Mouse (Mus musculus) testis, adult 2 months (tissue): ENCODE results near the gene Psmd5. TPM values are rescaled to one million over a fixed set of nuclear protein-coding genes. Genes with fewer than 3 reads are reported as not detected.

Experiments used
- H3K27ac ChIP-seq: fragments of 200-500 bp; 2 replicates; pipeline ENCODE4 v1.5.1; 2012; ENCODE audit warnings: low read depth, low read length; ENCODE audit not compliant: control insufficient read depth, insufficient read depth
- H3K27me3 ChIP-seq: fragments of 200-500 bp; 2 replicates; pipeline ENCODE4 v1.6.1; 2012; ENCODE audit warnings: mild to moderate bottlenecking, low read length, moderate library complexity; ENCODE audit not compliant: control insufficient read depth, insufficient read depth
- H3K36me3 ChIP-seq: fragments of 200-500 bp; 2 replicates; pipeline ENCODE4 v1.6.1; 2012; ENCODE audit warnings: mild to moderate bottlenecking, low read length; ENCODE audit not compliant: control insufficient read depth, insufficient read depth
- H3K4me1 ChIP-seq: fragments of 200-500 bp; 2 replicates; pipeline ENCODE4 v1.6.1; 2012; ENCODE audit warnings: low read length; ENCODE audit not compliant: control insufficient read depth, insufficient read depth
- H3K4me3 ChIP-seq: fragments of 200-500 bp; 2 replicates; pipeline ENCODE4 v1.5.1; 2012; ENCODE audit warnings: low read depth, mild to moderate bottlenecking, low read length, moderate library complexity, mixed read lengths; ENCODE audit not compliant: control insufficient read depth
- CTCF ChIP-seq: fragments of 200-500 bp; IDR thresholded peaks from 2 replicates; pipeline ENCODE4 v1.5.1; 2012; ENCODE audit warnings: low read depth, mild to moderate bottlenecking, inconsistent platforms, low read length, moderate library complexity; ENCODE audit not compliant: control insufficient read depth, insufficient read depth, insufficient replicate concordance
- POLR2A ChIP-seq: fragments of 200-500 bp; IDR thresholded peaks from 2 replicates; pipeline ENCODE4 v1.6.1; 2012; ENCODE audit warnings: low read depth, mild to moderate bottlenecking, inconsistent platforms, low read length, moderate library complexity; ENCODE audit not compliant: control insufficient read depth
- polyA plus RNA-seq: library from polyadenylated mRNA; depleted of rRNA; stranded (reverse); fragments of >200 nt; gene quantifications from 2 replicates; pipeline ENCODE4 v1.2.3, GENCODE M21; 2012; rRNA removed

The Psmd5 gene
- 7.3 and 8.0 TPM in 2 replicates for polyA plus RNA-seq

DNA sequence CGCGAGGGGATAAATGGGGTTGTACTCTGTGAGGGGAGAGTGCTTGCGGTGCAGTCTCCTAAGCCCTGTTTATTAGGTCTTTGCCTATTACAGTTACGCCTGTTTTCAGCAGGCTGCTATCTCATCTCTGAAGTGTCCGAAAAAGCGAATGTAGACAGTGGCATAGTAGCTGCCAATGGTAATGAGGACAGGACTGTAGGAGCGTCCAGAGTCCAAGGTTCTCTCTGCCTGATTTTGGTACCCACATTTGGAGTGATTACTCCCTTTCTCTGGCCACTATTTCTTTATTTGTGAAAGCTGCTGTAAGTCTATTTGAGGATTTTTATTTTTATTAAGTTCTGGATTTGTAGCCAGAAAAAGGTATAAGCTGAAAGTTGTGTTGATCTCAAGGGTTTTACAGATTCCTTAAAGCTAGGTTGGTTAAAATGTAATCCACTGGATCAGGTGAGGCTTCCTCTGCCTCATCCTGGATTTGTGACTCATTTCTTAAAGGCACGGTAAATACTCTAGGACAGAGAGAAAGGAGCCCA is at the start of gene Psmd5:
Gene Psmd5 (minus strand): TSS at position 153 of the 530 bp plus-strand sequence.
- Histone ChIP-seq H3K27me3 (no peaks in the 10 kb centered on the region), H3K36me3 (no peaks in the 10 kb centered on the region), H3K4me1 (peaks cover 5% of the 10 kb centered on the region), H3K27ac (no peak within 1 kb of the TSS), H3K4me3 (peak within 1 kb of the TSS; percentile 3; the same call in 1 of the 2 replicates)
- no peak for TF ChIP-seq POLR2A
- TF ChIP-seq CTCF, result no peak

DNA sequence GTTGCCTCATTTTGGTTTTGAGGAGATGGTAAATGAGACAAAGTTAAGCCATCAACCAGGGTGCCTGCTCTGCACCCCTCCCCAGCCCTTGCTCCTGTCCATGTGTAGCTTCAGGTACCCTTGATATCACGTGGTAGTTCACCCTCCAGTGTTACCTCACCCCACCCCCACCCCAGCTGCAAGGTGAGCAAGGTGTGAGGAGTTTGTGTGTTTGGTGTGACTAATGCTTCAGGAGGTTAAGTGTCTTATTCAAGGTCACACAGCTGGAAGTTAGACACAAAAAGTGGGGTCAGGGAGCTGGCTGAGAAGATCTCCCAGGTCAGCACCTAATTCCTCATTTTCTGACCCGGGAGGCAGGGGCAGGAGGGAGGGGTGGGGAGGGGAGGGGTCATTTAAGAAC is 48.0 kb upstream of the Psmd5 start:
- TF ChIP-seq POLR2A (no peak), CTCF (no peak)
- Histone ChIP-seq H3K27me3 (no peaks in the 10 kb centered on the region), H3K36me3 (no peaks in the 10 kb centered on the region), H3K4me1 (no peaks in the 10 kb centered on the region), H3K27ac (no peak overlapping the region), H3K4me3 (no peak overlapping the region)

DNA sequence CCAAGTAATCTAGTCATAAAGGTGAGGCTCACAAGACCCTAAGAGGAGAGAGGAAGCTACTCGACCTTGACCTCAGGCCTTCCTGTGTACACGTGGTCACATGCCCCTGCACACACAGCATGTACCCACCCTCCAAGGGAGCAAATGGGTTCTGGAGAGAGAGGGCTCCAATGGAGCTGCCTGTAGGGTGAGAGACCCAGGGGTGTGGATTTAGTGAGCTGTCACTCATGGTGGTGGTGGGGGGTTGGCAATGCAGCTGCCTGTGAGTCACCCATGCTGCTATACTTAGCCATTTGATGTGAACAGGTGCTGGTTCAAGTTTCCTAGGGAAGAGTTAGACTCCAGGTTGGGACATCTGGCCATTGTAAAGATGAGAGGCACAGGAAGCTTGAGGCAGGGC is 45.4 kb upstream of the Psmd5 start:
- Histone ChIP-seq H3K27ac (no peak overlapping the region), H3K36me3 (no peaks in the 10 kb centered on the region), H3K4me1 (no peaks in the 10 kb centered on the region), H3K4me3 (no peak overlapping the region), H3K27me3 (no peaks in the 10 kb centered on the region)
- no peak for TF ChIP-seq CTCF
- no peak for TF ChIP-seq POLR2A

DNA sequence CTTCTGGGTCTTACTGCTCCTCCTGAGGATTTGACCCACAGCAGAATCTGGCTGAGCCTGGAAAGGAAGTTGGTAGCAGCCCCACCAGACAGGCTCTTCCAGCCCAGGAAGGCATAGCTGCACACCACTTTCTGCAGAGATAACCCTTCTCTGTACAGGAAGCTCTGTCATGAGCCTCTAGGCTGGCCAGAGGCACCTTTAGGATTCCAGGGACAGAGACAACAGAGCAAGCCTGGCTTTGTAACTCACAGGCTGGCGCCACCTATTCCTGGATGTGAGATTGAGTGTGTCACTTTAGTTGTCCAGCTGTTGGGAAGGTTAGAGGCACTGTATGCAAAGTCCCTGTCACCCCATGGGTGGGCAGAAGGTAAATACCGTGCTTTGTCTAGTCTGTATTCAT is 40.3 kb upstream of the Psmd5 start:
- Histone ChIP-seq H3K27ac (no peak overlapping the region), H3K4me1 (peaks cover 13% of the 10 kb centered on the region), H3K36me3 (no peaks in the 10 kb centered on the region), H3K4me3 (no peak overlapping the region), H3K27me3 (peaks cover 2% of the 10 kb centered on the region)
- TF ChIP-seq POLR2A, result no peak
- TF ChIP-seq CTCF, result no peak

DNA sequence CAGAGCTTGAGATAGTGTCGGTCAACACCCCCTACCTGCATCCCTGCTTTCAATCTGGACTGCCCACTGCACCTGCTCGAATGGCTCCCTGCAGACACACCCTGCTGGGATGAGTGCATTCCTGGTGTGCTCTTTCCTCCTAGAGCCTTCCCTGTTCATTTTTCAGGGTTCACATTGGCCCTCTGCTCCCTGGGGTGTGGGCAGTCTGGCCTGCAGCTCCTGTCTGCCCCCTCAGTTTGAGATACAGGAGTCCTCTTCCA is 40.0 kb upstream of the Psmd5 start:
- Histone ChIP-seq H3K27me3 (peaks cover 2% of the 10 kb centered on the region), H3K4me3 (no peak overlapping the region), H3K36me3 (no peaks in the 10 kb centered on the region), H3K27ac (no peak overlapping the region), H3K4me1 (peaks cover 13% of the 10 kb centered on the region)
- no peak for TF ChIP-seq POLR2A
- no peak for TF ChIP-seq CTCF

DNA sequence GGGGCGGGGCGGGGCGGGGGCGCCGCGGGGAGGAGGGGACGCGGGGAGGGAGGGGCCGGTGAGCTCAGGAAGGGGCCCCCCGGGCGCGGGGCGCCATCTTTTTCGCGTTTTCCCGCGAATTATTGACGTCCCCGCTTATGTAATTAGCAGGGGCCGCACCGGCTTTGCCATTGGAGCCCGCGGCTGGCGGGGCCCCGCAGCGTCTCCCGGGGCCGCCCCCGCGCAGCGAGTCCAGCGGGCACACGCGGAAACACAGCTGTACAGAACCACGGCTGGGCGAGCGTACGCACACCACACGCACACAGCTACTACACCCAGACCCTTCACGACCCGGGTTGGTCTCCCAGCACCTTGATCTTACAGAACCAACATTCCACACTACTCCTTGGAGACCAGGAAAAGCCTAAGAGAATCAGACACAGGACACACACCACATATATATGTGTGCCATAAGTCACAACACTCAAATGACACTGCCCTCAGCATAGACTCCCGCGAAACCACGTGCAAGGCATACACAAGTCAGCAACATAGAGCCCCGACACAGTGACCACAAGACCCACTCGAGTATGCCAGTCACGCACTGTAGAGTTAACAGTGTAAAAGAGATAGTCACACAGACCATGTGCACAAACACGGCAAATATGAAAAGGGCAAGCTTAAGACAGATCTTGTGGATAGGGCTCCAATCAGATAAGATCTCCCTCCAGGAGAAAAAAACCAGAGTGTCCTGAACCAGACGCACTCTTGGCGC is 39.5 kb upstream of the Psmd5 start:
- peak overlapping the region; percentile 48 for H3K4me3 ChIP-seq
- peaks cover 13% of the 10 kb centered on the region for H3K4me1 ChIP-seq
- no peak overlapping the region for H3K27ac ChIP-seq
- no peaks in the 10 kb centered on the region for H3K36me3 ChIP-seq
- TF ChIP-seq POLR2A (no peak), CTCF (no peak)
- peaks cover 2% of the 10 kb centered on the region for H3K27me3 ChIP-seq

DNA sequence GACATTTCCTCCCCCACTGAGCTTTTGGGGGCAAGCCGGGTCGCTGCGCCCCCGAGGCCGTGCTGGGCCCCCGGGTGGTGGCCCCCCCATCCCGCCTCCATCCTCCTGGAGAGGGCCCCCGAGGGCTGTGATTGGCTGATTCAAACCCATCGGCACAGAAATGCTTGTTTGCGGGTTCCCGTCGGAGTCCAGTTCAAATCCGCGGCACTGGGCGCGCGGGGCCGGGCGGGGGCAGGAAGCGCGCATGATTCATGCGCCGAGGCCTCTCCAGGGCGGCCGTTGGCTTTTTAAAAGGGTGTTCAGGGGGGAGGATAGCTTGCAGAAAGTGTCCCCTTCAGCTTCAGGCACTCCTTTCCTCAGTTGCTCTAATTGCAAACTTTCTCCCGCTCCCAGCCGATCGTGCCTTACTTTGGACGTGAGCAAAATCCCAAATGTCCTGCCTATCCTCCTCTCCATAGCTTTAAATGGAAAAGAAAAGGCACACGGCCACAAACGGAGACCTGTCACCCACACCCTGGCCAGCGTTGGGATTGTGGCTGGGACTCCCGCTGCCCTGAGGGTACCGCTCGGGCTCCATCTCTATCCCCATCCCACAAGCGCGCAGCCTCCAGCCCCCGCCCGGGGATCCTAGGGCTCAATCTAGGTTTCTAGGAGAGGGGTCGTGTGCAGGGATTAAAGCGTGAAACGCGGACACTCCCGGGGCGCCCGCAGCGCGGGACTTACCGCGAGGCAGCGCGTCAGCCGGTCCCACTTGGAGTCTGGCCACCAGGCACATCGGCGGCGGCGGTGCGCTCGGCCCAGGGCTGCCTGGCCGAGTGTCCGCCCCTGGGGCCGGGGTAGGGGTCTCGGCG is 38.7 kb upstream of the Psmd5 start, which contains the start of gene Phf19:
Gene Phf19 (minus strand): TSS at position 809 of the 851 bp plus-strand sequence.
- TF ChIP-seq CTCF (no peak), POLR2A (no peak)
- Histone ChIP-seq H3K36me3 (no peaks in the 10 kb centered on the region), H3K4me3 (peak within 1 kb of the TSS; percentile 65), H3K27ac (no peak within 1 kb of the TSS), H3K27me3 (peaks cover 2% of the 10 kb centered on the region), H3K4me1 (peaks cover 13% of the 10 kb centered on the region)
